Mouse (Mus musculus) embryo, embryonic 10.5 days (tissue): Measurements from ENCODE around the gene 8030474K03Rik.
"Not testable (repeated sequence)": the region's sequence is repeated elsewhere in the genome, so short reads cannot be mapped to it uniquely, and the experiment has no call there.

Experiments used
- DNase-seq: peaks from one replicate; pipeline ENCODE4 v3.0.0-alpha.2; 2015; ENCODE audit warnings: low spot score

Gene 8030474K03Rik

GRCm38 (mm10) chrX:101794342-101794741 is at the start of gene 8030474K03Rik, which contains the start of gene Gm4779:
Gene 8030474K03Rik (plus strand): TSS chrX:101794656.
Gene Gm4779 (minus strand): TSS chrX:101794423.
- DNase-seq = no peak

- DNase-seq = peak; percentile 31
These were observed 44.3 kb upstream of the 8030474K03Rik start for GRCm38 (mm10) chrX:101750144-101750543.

GRCm38 (mm10) chrX:101754478-101754877 is 40.0 kb upstream of the 8030474K03Rik start:
- no peak for DNase-seq

GRCm38 (mm10) chrX:101764621-101765020 is 29.8 kb upstream of the 8030474K03Rik start:
- DNase-seq = no peak

GRCm38 (mm10) chrX:101765111-101765510 is 29.3 kb upstream of the 8030474K03Rik start:
- no peak for DNase-seq

- no peak for DNase-seq
These were observed 27.2 kb upstream of the 8030474K03Rik start for GRCm38 (mm10) chrX:101767280-101767679.

GRCm38 (mm10) chrX:101769478-101769877 is 25.0 kb upstream of the 8030474K03Rik start:
- no peak for DNase-seq

- DNase-seq = no peak
These were observed 24.1 kb upstream of the 8030474K03Rik start for GRCm38 (mm10) chrX:101770307-101770706.

GRCm38 (mm10) chrX:101772035-101772434 is 22.4 kb upstream of the 8030474K03Rik start:
- peak; percentile 76 for DNase-seq

GRCm38 (mm10) chrX:101791551-101791950 is 2.9 kb upstream of the 8030474K03Rik start:
- peak; percentile 65 for DNase-seq

- DNase-seq = peak; percentile 62
These were observed 11.1 kb downstream of the 8030474K03Rik start for GRCm38 (mm10) chrX:101805512-101805911.

GRCm38 (mm10) chrX:101811750-101812149 is 17.3 kb downstream of the 8030474K03Rik start:
- no peak for DNase-seq

GRCm38 (mm10) chrX:101819163-101819562 is 24.7 kb downstream of the 8030474K03Rik start:
- peak; percentile 46 for DNase-seq

- DNase-seq = not testable (repeated sequence)
These were observed 25.5 kb downstream of the 8030474K03Rik start for GRCm38 (mm10) chrX:101819980-101820379.

- DNase-seq = peak; percentile 33
These were observed 52.8 kb downstream of the 8030474K03Rik start for GRCm38 (mm10) chrX:101847191-101847795.
